Mouse (Mus musculus): Measurements from ENCODE around the gene Gm9745.
"Not testable (repeated sequence)": the region's sequence is repeated elsewhere in the genome, so short reads cannot be mapped to it uniquely, and the experiment has no call there.

DNA sequence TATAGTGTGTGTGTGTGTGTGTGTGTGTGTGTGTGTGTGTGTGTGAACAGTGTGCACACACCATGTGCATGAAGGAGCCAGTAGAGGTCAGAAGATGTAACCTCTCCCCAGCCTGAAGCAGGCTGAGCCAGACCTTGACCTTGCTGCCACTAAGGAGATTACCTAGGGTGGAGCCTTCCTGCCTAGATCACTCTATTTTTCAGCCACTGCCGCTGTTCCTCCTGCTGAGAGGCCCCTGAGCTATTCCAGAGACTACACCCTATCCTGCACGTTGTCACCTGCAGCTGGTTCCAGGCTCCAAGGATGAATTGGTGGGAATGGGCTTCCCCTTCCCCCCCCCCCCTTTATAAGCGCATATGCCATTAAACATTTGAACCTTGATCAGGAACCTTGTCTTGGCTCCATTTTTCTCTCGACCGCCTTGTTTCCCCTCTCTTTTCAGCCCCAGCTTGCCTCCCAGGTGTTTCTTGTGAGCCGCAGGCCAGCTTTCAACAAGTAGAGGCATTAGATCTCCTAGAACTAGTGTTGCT lies 10.4 kb downstream of the Gm9745 start:
- TF ChIP-seq POLR2A (IDR thresholded peaks at IDR 0.05; ENCODE audit: low read depth, low read length); CTCF (conservative IDR thresholded peaks at IDR 0.05 in 1 of 2, IDR thresholded peaks at IDR 0.05 in 1 of 2; ENCODE audit: low read depth in 2 of 2, low read length in 2 of 2); UBTF (IDR thresholded peaks at IDR 0.05; ENCODE audit: low read depth, low read length); HCFC1 (IDR thresholded peaks at IDR 0.05; ENCODE audit: low read depth, low read length); SIN3A (IDR thresholded peaks at IDR 0.05; ENCODE audit: low read length); GABPA (IDR thresholded peaks at IDR 0.05; ENCODE audit: insufficient replicate concordance, low read depth, low read length); KAT2A (IDR thresholded peaks at IDR 0.05; ENCODE audit: insufficient replicate concordance, low read length); MAX (IDR thresholded peaks at IDR 0.05; ENCODE audit: low read length); E2F4 (IDR thresholded peaks at IDR 0.05; ENCODE audit: insufficient replicate concordance, low read depth, low read length); ELF1 (IDR thresholded peaks at IDR 0.05; ENCODE audit: low read depth, low read length): not testable (repeated sequence)
